Mouse (Mus musculus): ENCODE measurements around the gene Bace2. TPM values are rescaled to one million over a fixed set of nuclear protein-coding genes. Genes with fewer than 3 reads are reported as not detected.

The Bace2 gene
- polyA plus RNA-seq, 1 experiment from 2014 or later, result 2.1 TPM

DNA sequence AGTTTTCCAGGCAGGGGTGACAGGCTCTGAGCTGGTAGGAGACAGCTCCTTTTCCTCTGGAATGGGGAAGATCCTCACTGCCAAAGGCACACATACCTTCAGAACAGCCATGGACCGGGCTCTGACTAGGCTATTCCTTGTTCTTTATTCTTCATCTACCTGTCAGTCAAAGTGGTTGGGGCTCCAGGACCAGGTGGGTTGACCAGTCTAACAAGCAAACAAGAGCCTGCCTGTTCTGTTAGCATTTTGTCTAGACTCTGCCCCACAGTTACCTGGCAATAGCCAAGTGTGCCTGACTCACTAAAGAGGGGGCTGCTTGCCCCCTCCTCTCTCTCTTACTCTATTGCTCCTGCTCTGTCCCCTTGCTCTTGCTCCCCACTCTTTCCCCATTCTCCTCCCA lies 135.8 kb downstream of the Bace2 start:
- H3K27me3 ChIP-seq, result no peaks in the 10 kb centered on the region
- H3K9me3 ChIP-seq, result no peaks in the 10 kb centered on the region
- H3K4me2 ChIP-seq (replicated peaks), result no peak overlapping the region
- H3K27ac ChIP-seq, result no peak overlapping the region
- no peaks in the 10 kb centered on the region for H3K36me3 ChIP-seq
- no peak overlapping the region for H3K9ac ChIP-seq (replicated peaks)
- no peak for ATAC-seq
- 89% methylated on average over 1 of the region's 1 CpGs for WGBS
- H3K4me3 ChIP-seq (replicated peaks), result no peak overlapping the region
- no peaks in the 10 kb centered on the region for H3K4me1 ChIP-seq (replicated peaks)

Other genes with a start within 250 kb of the Bace2 start
- 10.5 and 11.1 TPM in 2 replicates for gene Dscam, start 186.0 kb upstream of the Bace2 start, polyA plus RNA-seq (2015; fragmentation: Nextera tagmentation; extraction: Ambion mirVana)
- gene Mx1, start 106.2 kb downstream of the Bace2 start, polyA plus RNA-seq (2015; fragmentation: Nextera tagmentation; extraction: Ambion mirVana), result 0.15 TPM in 1 of 2 replicates, not detected in the other
- gene Fam3b, start 158.1 kb downstream of the Bace2 start, polyA plus RNA-seq (2015; fragmentation: Nextera tagmentation; extraction: Ambion mirVana), result not detected in 2 replicates

Data from midbrain, embryonic 13.5 days (tissue).